Mouse (Mus musculus): ENCODE measurements around the gene Bicdl1.

DNA sequence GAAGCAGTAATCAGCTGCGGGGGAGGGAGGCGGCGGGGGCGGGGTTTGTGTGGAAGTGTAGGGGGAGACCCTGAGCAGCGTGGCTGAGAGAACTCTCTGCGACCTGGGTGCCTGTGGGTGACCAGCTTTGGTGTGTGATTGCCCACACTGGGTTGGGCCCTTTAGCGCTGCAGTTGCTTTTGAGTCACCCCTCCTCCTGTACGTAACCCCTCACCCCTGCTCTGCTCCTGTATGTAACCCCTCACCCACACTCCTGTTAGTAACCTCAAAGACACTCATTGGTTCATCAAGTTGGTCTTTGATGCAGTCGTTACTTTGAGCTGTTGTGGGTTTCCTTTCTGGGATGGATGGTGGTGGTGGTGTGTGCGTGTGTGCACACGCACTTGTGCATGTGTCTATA lies 29.5 kb upstream of the Bicdl1 start:
- no peak for TF ChIP-seq CTCF (IDR thresholded peaks at IDR 0.05; ENCODE audit: borderline replicate concordance, insufficient read depth, low read depth, low read length)
- no peak for TF ChIP-seq POLR2A (IDR thresholded peaks at IDR 0.05; ENCODE audit: borderline replicate concordance, insufficient read depth, low read length)
